Mouse (Mus musculus) MEL (cell line): ENCODE measurements around the gene B430305J03Rik. TPM values are rescaled to one million over a fixed set of nuclear protein-coding genes. Genes with fewer than 3 reads are reported as not detected.
A peak's percentile ranks its signal among the peaks of the same experiment; 100 is the strongest.

ENCODE experiments used
- DNase-seq: peaks from one replicate; pipeline ENCODE4 v3.0.0; 2011; ENCODE audit warnings: low read depth, low spot score
- H3K27ac ChIP-seq: 2 replicates; pipeline ENCODE4 v1.5.1; 2012; ENCODE audit warnings: low read depth, mild to moderate bottlenecking, control low read depth, low read length, moderate library complexity; ENCODE audit not compliant: control insufficient read depth
- H3K27me3 ChIP-seq, 2 experiments: fragments of 150-350 bp in 1 of 2; sonication (generic) in 1 of 2; 2 replicates each; pipeline ENCODE4 v1.6.1; 2012; ENCODE audit warnings: low read length in 2 of 2, mild to moderate bottlenecking in 2 of 2, improper control_type of control experiment in 1 of 2, moderate library complexity in 1 of 2; ENCODE audit not compliant: insufficient read depth in 2 of 2, control insufficient read depth in 1 of 2
- H3K36me3 ChIP-seq, 2 experiments: 2 replicates each; pipeline ENCODE4 v1.6.1; 2012 to 2014; ENCODE audit warnings: low read length in 2 of 2, improper control_type of control experiment in 1 of 2, inconsistent platforms in 1 of 2, mild to moderate bottlenecking in 1 of 2; ENCODE audit not compliant: insufficient read depth in 2 of 2, control insufficient read depth in 1 of 2
- H3K4me1 ChIP-seq, 2 experiments: fragments of 150-350 bp in 1 of 2; sonication (generic) in 1 of 2; 2 replicates each; pipeline ENCODE4 v1.6.1; 2012; ENCODE audit warnings: low read length in 2 of 2, improper control_type of control experiment in 1 of 2, mild to moderate bottlenecking in 1 of 2; ENCODE audit not compliant: insufficient read depth in 2 of 2, control insufficient read depth in 1 of 2
- H3K4me3 ChIP-seq, 2 experiments: fragments of 150-350 bp in 1 of 2; sonication (generic) in 1 of 2; 2 replicates each; pipeline ENCODE4 v1.5.1; 2012; ENCODE audit warnings: low read depth in 2 of 2, low read length in 2 of 2, mild to moderate bottlenecking in 2 of 2, moderate library complexity in 2 of 2, control low read depth in 1 of 2, improper control_type of control experiment in 1 of 2; ENCODE audit not compliant: control insufficient read depth in 1 of 2, insufficient read depth in 1 of 2
- H3K79me2 ChIP-seq: 2 replicates; pipeline ENCODE4 v1.6.1; 2012; ENCODE audit warnings: mild to moderate bottlenecking, low read length, moderate library complexity; ENCODE audit not compliant: control insufficient read depth, poor library complexity, insufficient read depth
- H3K9ac ChIP-seq: 2 replicates; pipeline ENCODE4 v1.6.1; 2012; ENCODE audit warnings: low read depth, mild to moderate bottlenecking, control low read depth, low read length, moderate library complexity; ENCODE audit not compliant: control insufficient read depth, poor library complexity, severe bottlenecking
- H3K9me3 ChIP-seq: fragments of 150-350 bp; sonication (generic); replicated peaks from 2 replicates; pipeline ENCODE4 v1.6.1; 2012; ENCODE audit warnings: mild to moderate bottlenecking, low read length, improper control_type of control experiment, moderate library complexity; ENCODE audit not compliant: insufficient read depth
- BHLHE40 ChIP-seq: IDR thresholded peaks from 2 replicates; pipeline ENCODE4 v1.6.1; 2012; ENCODE audit warnings: low read depth, mild to moderate bottlenecking, inconsistent platforms, low read length, improper control_type of control experiment, borderline replicate concordance
- CHD1 ChIP-seq: IDR thresholded peaks from 2 replicates; pipeline ENCODE4 v1.6.1; 2012; ENCODE audit warnings: low read depth, mild to moderate bottlenecking, inconsistent platforms, low read length, improper control_type of control experiment
- CTCF ChIP-seq, 3 experiments: IDR thresholded peaks in 2 of 3; conservative IDR thresholded peaks in 1 of 3; 2 replicates each; pipeline ENCODE4 v1.5.1; 2011 to 2012; ENCODE audit warnings: low read length in 3 of 3, low read depth in 2 of 3, mild to moderate bottlenecking in 2 of 3, improper control_type of control experiment in 1 of 3, inconsistent platforms in 1 of 3, mixed read lengths in 1 of 3, moderate library complexity in 1 of 3; ENCODE audit not compliant: control insufficient read depth in 1 of 3, insufficient read depth in 1 of 3, poor library complexity in 1 of 3, severe bottlenecking in 1 of 3
- E2F4 ChIP-seq: IDR thresholded peaks from 2 replicates; pipeline ENCODE4 v1.6.1; 2011; ENCODE audit warnings: low read depth, low read length, improper control_type of control experiment, borderline replicate concordance
- EP300 ChIP-seq, 2 experiments: IDR thresholded peaks; 2 replicates each; pipeline ENCODE4 v1.6.1; 2011; ENCODE audit warnings: improper control_type of control experiment in 2 of 2, low read length in 2 of 2, low read depth in 1 of 2, mild to moderate bottlenecking in 1 of 2
- ETS1 ChIP-seq: IDR thresholded peaks from 2 replicates; pipeline ENCODE4 v1.6.1; 2012; ENCODE audit warnings: low read depth, mild to moderate bottlenecking, inconsistent platforms, low read length, improper control_type of control experiment, moderate library complexity
- GABPA ChIP-seq: IDR thresholded peaks from 2 replicates; pipeline ENCODE4 v1.6.1; 2012; ENCODE audit warnings: low read depth, mild to moderate bottlenecking, inconsistent platforms, low read length, improper control_type of control experiment, moderate library complexity
- GATA1 ChIP-seq: IDR thresholded peaks from 2 replicates; pipeline ENCODE4 v1.6.1; 2011; ENCODE audit warnings: low read depth, low read length, improper control_type of control experiment
- HCFC1 ChIP-seq: IDR thresholded peaks from 2 replicates; pipeline ENCODE4 v1.6.1; 2012; ENCODE audit warnings: low read depth, mild to moderate bottlenecking, inconsistent platforms, low read length, improper control_type of control experiment, moderate library complexity
- JUND ChIP-seq: IDR thresholded peaks from 2 replicates; pipeline ENCODE4 v1.6.1; 2011; ENCODE audit warnings: low read depth, mild to moderate bottlenecking, improper control_type of control experiment, low read length
- MAFK ChIP-seq: IDR thresholded peaks from 2 replicates; pipeline ENCODE4 v1.6.1; 2011; ENCODE audit warnings: low read depth, mild to moderate bottlenecking, low read length, improper control_type of control experiment, borderline replicate concordance
- MAX ChIP-seq: IDR thresholded peaks from 2 replicates; pipeline ENCODE4 v1.6.1; 2011; ENCODE audit warnings: low read length, improper control_type of control experiment
- MXI1 ChIP-seq: IDR thresholded peaks from 2 replicates; pipeline ENCODE4 v1.6.1; 2011; ENCODE audit warnings: mild to moderate bottlenecking, low read depth, low read length, improper control_type of control experiment
- MYC ChIP-seq: IDR thresholded peaks from 2 replicates; pipeline ENCODE4 v1.6.1; 2011; ENCODE audit warnings: low read depth, mild to moderate bottlenecking, low read length, improper control_type of control experiment, moderate library complexity
- POLR2AphosphoS2 ChIP-seq: IDR thresholded peaks from 2 replicates; pipeline ENCODE4 v1.6.1; 2011; ENCODE audit warnings: low read length, improper control_type of control experiment
- POLR2AphosphoS5 ChIP-seq: IDR thresholded peaks from 2 replicates; pipeline ENCODE4 v1.6.1; 2012; ENCODE audit warnings: low read depth, borderline replicate concordance, mild to moderate bottlenecking, inconsistent platforms, low read length, moderate library complexity, mixed read lengths
- RAD21 ChIP-seq: IDR thresholded peaks from 2 replicates; pipeline ENCODE4 v1.6.1; 2011; ENCODE audit warnings: mild to moderate bottlenecking, low read depth, low read length, improper control_type of control experiment
- RCOR1 ChIP-seq: IDR thresholded peaks from 2 replicates; pipeline ENCODE4 v1.6.1; 2012; ENCODE audit warnings: low read depth, mild to moderate bottlenecking, inconsistent platforms, low read length, improper control_type of control experiment
- SIN3A ChIP-seq: IDR thresholded peaks from 2 replicates; pipeline ENCODE4 v1.6.1; 2012; ENCODE audit warnings: low read length, improper control_type of control experiment, inconsistent platforms
- TAL1 ChIP-seq: IDR thresholded peaks from 2 replicates; pipeline ENCODE4 v1.6.1; 2012; ENCODE audit warnings: mild to moderate bottlenecking, inconsistent platforms, low read length, moderate library complexity, mixed read lengths
- TBP ChIP-seq: IDR thresholded peaks from 2 replicates; pipeline ENCODE4 v1.8.0; 2011; ENCODE audit warnings: low read depth, low read length, improper control_type of control experiment
- TCF12 ChIP-seq: IDR thresholded peaks from 2 replicates; pipeline ENCODE4 v1.6.1; 2014; ENCODE audit warnings: low read depth, mild to moderate bottlenecking, inconsistent platforms, low read length, improper control_type of control experiment, moderate library complexity
- UBTF ChIP-seq: IDR thresholded peaks from 2 replicates; pipeline ENCODE4 v1.6.1; 2012; ENCODE audit warnings: low read depth, mild to moderate bottlenecking, inconsistent platforms, low read length, improper control_type of control experiment, moderate library complexity, borderline replicate concordance; ENCODE audit not compliant: insufficient read depth
- USF1 ChIP-seq: IDR thresholded peaks from 2 replicates; pipeline ENCODE4 v1.6.1; 2014; ENCODE audit warnings: low read depth, mild to moderate bottlenecking, inconsistent platforms, low read length, improper control_type of control experiment, moderate library complexity
- ZC3H11A ChIP-seq: IDR thresholded peaks from 2 replicates; pipeline ENCODE4 v1.6.1; 2012; ENCODE audit warnings: low read depth, mild to moderate bottlenecking, inconsistent platforms, low read length, improper control_type of control experiment
- ZNF384 ChIP-seq: IDR thresholded peaks from 2 replicates; pipeline ENCODE4 v1.6.1; 2012; ENCODE audit warnings: low read depth, mild to moderate bottlenecking, inconsistent platforms, low read length, improper control_type of control experiment
- polyA plus RNA-seq, 2 experiments: library from polyadenylated mRNA; stranded (reverse) in 1 of 2; unstranded in 1 of 2; fragments of >175 nt in 1 of 2; fragments of >200 nt in 1 of 2; gene quantifications; 2 replicates each; pipeline versions ENCODE4 v1.2.1 to v1.2.4; 2012; ENCODE audit warnings: low replicate concordance in 2 of 2, low read depth in 1 of 2; ENCODE audit not compliant: insufficient read length in 2 of 2, insufficient read depth in 1 of 2, missing spikeins in 1 of 2
- total RNA-seq: library from RNA; depleted of rRNA; stranded (reverse); fragments of 300-350 nt; gene quantifications from 2 replicates; pipeline ENCODE4 v1.2.3, GENCODE M21; 2012

Gene B430305J03Rik
- total and polyA plus RNA-seq, 3 experiments, result 1.2 to 4.2 TPM; not detected in 1

DNA sequence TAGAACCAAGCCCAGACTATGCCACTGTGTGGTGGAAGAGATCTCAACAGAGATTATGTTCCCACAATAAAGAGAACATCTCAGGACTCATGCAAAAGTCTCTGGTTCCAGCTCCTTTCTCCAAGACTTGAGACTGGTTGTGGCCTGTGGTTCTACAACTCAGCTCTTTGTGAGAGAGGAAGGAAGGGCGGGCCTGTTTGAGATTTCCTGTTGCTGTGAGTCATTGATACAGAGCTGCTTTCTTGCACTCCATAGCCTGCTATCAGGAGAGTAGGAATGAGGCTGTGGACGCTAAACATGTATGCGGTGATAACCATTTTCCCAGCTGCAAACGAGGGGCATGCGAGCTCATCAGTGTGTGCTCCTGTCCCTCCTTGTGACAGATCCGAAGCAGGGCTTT, 43.9 kb upstream of the B430305J03Rik start:
- Histone ChIP-seq H3K79me2 (no peaks in the 10 kb centered on the region), H3K36me3 (peaks cover 0 to 27% of the 10 kb centered on the region in 2 experiments; a peak in 2 of 4 replicates)
- peak; percentile 89 for DNase-seq
- TF ChIP-seq POLR2AphosphoS5 (no peak), MYC (peak; percentile 63; the same call in 1 of the 2 replicates), GATA1 (peak; percentile 90), HCFC1 (no peak; the same call in 1 of the 2 replicates), SIN3A (no peak), TAL1 (peak; percentile 77), JUND (0 out of 2 replicates have a peak, but pooled peaks have one; percentile 59), TCF12 (peak; percentile 83), CTCF (IDR thresholded peaks at IDR 0.05 in 2 of 3, conservative IDR thresholded peaks at IDR 0.05 in 1 of 3; ENCODE audit: control insufficient read depth in 1 of 3, insufficient read depth in 1 of 3, low read depth in 2 of 3, low read length in 3 of 3, poor library complexity in 1 of 3, severe bottlenecking in 1 of 3) (no peak), MXI1 (peak; percentile 61), BHLHE40 (no peak), EP300 (IDR thresholded peaks at IDR 0.05; ENCODE audit: low read depth in 1 of 2, low read length in 2 of 2) (peak; percentile 87 to 92), CHD1 (no peak), RCOR1 (peak; percentile 83), MAFK (0 out of 2 replicates have a peak, but pooled peaks have one; percentile 16), MAX (0 out of 2 replicates have a peak, but pooled peaks have one; percentile 32), RAD21 (no peak), ETS1 (peak; percentile 83), E2F4 (no peak), GABPA (no peak), POLR2AphosphoS2 (no peak)
- TF ChIP-seq, all 39 proteins: peak for 11
- H3K9ac ChIP-seq, result peak overlapping the region; percentile 6; the same call in 1 of the 2 replicates
- no peaks in the 10 kb centered on the region for H3K9me3 ChIP-seq
- peak overlapping the region; percentile 49 for H3K27ac ChIP-seq
- H3K4me1 ChIP-seq, result peaks cover 15 to 23% of the 10 kb centered on the region in 2 experiments
- H3K27me3 ChIP-seq, result no peaks in the 10 kb centered on the region
- H3K4me3 ChIP-seq, result peak overlapping the region in 1 of 2 experiments; percentile 6; a peak in 1 of 4 replicates

DNA sequence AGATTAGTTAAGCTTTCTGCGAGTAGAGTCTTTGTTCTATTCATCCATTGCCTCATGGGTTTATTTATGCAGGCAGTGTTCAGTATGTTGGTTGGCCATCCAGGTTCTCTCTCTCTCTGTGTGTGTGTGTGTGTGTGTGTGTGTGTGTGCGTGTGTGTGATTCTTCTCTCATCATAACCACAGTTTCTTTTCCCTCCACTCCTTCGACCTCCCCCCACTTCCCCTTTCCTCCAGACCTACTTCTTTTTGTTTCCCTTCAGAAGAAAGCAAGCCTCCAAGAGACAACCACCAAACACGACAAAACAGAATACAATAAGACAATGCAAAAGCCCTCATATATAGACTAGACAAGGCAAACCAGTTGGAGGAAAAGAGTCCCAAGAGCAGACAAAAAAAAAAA, 41.2 kb upstream of the B430305J03Rik start:
- DNase-seq, result peak; percentile 77
- TF ChIP-seq MAX (no peak), ETS1 (peak; percentile 40; the same call in 1 of the 2 replicates), POLR2AphosphoS2 (no peak), CHD1 (no peak), TCF12 (no peak), GABPA (no peak), UBTF (no peak), ZC3H11A (no peak), ZNF384 (peak; percentile 44), POLR2AphosphoS5 (no peak), MYC (peak; percentile 21; the same call in 1 of the 2 replicates), USF1 (no peak), TBP (0 out of 2 replicates have a peak, but pooled peaks have one; percentile 18), EP300 (IDR thresholded peaks at IDR 0.05; ENCODE audit: low read depth in 1 of 2, low read length in 2 of 2) (peak in 1 of 2 experiments; percentile 49; a peak in 3 of 4 replicates)

More for the DNA sequence above, 41.2 kb upstream of the B430305J03Rik start:
- no peaks in the 10 kb centered on the region for H3K79me2 ChIP-seq
- no peaks in the 10 kb centered on the region for H3K9me3 ChIP-seq
- peak overlapping the region; percentile 49 for H3K27ac ChIP-seq
- H3K27me3 ChIP-seq, result no peaks in the 10 kb centered on the region
- H3K4me1 ChIP-seq, result peaks cover 15 to 23% of the 10 kb centered on the region in 2 experiments
- H3K9ac ChIP-seq, result no peak overlapping the region
- H3K4me3 ChIP-seq, result no peak overlapping the region
- H3K36me3 ChIP-seq, result peaks cover 0 to 27% of the 10 kb centered on the region in 2 experiments; a peak in 2 of 4 replicates
